Mouse (Mus musculus): Measurements from ENCODE around the gene Hexim2. TPM values are rescaled to one million over a fixed set of nuclear protein-coding genes. Genes with fewer than 3 reads are reported as not detected.

The Hexim2 gene
- polyA plus RNA-seq, 1 experiment from 2014 or later = 10.5 TPM

- H3K36me3 ChIP-seq = no peaks in the 10 kb centered on the region
- no peak overlapping the region for H3K9ac ChIP-seq (replicated peaks)
- ATAC-seq (ENCODE audit: low FRiP score, low read depth) = no peak
- WGBS = 95% methylated on average over 4 of the region's 4 CpGs
- no peak overlapping the region for H3K27ac ChIP-seq (replicated peaks)
- H3K4me3 ChIP-seq = no peak overlapping the region
- no peak overlapping the region for H3K4me2 ChIP-seq (replicated peaks)
- H3K27me3 ChIP-seq = no peaks in the 10 kb centered on the region
- H3K4me1 ChIP-seq = peaks cover 2% of the 10 kb centered on the region
- no peaks in the 10 kb centered on the region for H3K9me3 ChIP-seq
These were observed 17.5 kb downstream of the Hexim2 start for GRCm38 (mm10) chr11:103149771-103150170.

GRCm38 (mm10) chr11:103158621-103159478 lies 26.6 kb downstream of the Hexim2 start:
- Histone ChIP-seq H3K36me3 (no peaks in the 10 kb centered on the region), H3K4me2 (replicated peaks) (peak overlapping the region; percentile 44), H3K4me3 (peak overlapping the region; percentile 17; the same call in 1 of the 2 replicates), H3K4me1 (0 out of 2 replicates have a peak, but pooled peaks cover 5% of the 10 kb centered on the region), H3K27ac (replicated peaks) (no peak overlapping the region), H3K27me3 (no peaks in the 10 kb centered on the region), H3K9me3 (no peaks in the 10 kb centered on the region), H3K9ac (replicated peaks) (no peak overlapping the region)
- under 1% methylated on average over 25 of the region's 25 CpGs for whole genome bisulfite sequencing
- ATAC-seq (ENCODE audit: low FRiP score, low read depth) = peak; percentile 91

GRCm38 (mm10) chr11:103160738-103161137 lies 28.5 kb downstream of the Hexim2 start:
- 89% methylated on average over 11 of the region's 11 CpGs for WGBS
- no peak overlapping the region for H3K27ac ChIP-seq (replicated peaks)
- H3K4me3 ChIP-seq = no peak overlapping the region
- no peak overlapping the region for H3K9ac ChIP-seq (replicated peaks)
- H3K36me3 ChIP-seq = no peaks in the 10 kb centered on the region
- H3K4me1 ChIP-seq = 0 out of 2 replicates have a peak, but pooled peaks cover 5% of the 10 kb centered on the region
- ATAC-seq (ENCODE audit: low FRiP score, low read depth) = no peak
- no peak overlapping the region for H3K4me2 ChIP-seq (replicated peaks)
- H3K27me3 ChIP-seq = no peaks in the 10 kb centered on the region
- no peaks in the 10 kb centered on the region for H3K9me3 ChIP-seq

- H3K27ac ChIP-seq (replicated peaks) = no peak overlapping the region
- no peak overlapping the region for H3K4me2 ChIP-seq (replicated peaks)
- H3K36me3 ChIP-seq = no peaks in the 10 kb centered on the region
- no peaks in the 10 kb centered on the region for H3K9me3 ChIP-seq
- 72% methylated on average over 7 of the region's 7 CpGs for WGBS
- no peaks in the 10 kb centered on the region for H3K27me3 ChIP-seq
- H3K9ac ChIP-seq (replicated peaks) = no peak overlapping the region
- H3K4me3 ChIP-seq = no peak overlapping the region
- 0 out of 2 replicates have a peak, but pooled peaks cover 5% of the 10 kb centered on the region for H3K4me1 ChIP-seq
- ATAC-seq (ENCODE audit: low FRiP score, low read depth) = no peak
These were observed 29.2 kb downstream of the Hexim2 start for GRCm38 (mm10) chr11:103161449-103161848.

GRCm38 (mm10) chr11:103162132-103162531 lies 29.9 kb downstream of the Hexim2 start:
- WGBS = 91% methylated on average over 5 of the region's 5 CpGs
- H3K4me3 ChIP-seq = no peak overlapping the region
- no peak overlapping the region for H3K4me2 ChIP-seq (replicated peaks)
- no peak for ATAC-seq (ENCODE audit: low FRiP score, low read depth)
- no peaks in the 10 kb centered on the region for H3K9me3 ChIP-seq
- H3K36me3 ChIP-seq = no peaks in the 10 kb centered on the region
- no peaks in the 10 kb centered on the region; the same call in 1 of the 2 replicates for H3K27me3 ChIP-seq
- no peak overlapping the region for H3K9ac ChIP-seq (replicated peaks)
- 0 out of 2 replicates have a peak, but pooled peaks cover 5% of the 10 kb centered on the region for H3K4me1 ChIP-seq
- H3K27ac ChIP-seq (replicated peaks) = no peak overlapping the region

GRCm38 (mm10) chr11:103164391-103164790 lies 32.2 kb downstream of the Hexim2 start:
- 33% methylated on average over 10 of the region's 10 CpGs for WGBS
- ATAC-seq (ENCODE audit: low FRiP score, low read depth) = no peak
- peaks cover 6% of the 10 kb centered on the region for H3K27me3 ChIP-seq
- H3K4me1 ChIP-seq = no peaks in the 10 kb centered on the region
- no peaks in the 10 kb centered on the region for H3K36me3 ChIP-seq
- H3K4me3 ChIP-seq = no peak overlapping the region
- no peak overlapping the region for H3K9ac ChIP-seq (replicated peaks)
- H3K27ac ChIP-seq (replicated peaks) = no peak overlapping the region
- H3K4me2 ChIP-seq (replicated peaks) = no peak overlapping the region
- H3K9me3 ChIP-seq = no peaks in the 10 kb centered on the region

- Histone ChIP-seq H3K4me3 (no peak overlapping the region), H3K27me3 (peaks cover 50% of the 10 kb centered on the region), H3K4me2 (replicated peaks) (no peak overlapping the region), H3K27ac (replicated peaks) (no peak overlapping the region), H3K9ac (replicated peaks) (no peak overlapping the region), H3K4me1 (peaks cover 12% of the 10 kb centered on the region), H3K9me3 (no peaks in the 10 kb centered on the region), H3K36me3 (no peaks in the 10 kb centered on the region)
- WGBS = 29% methylated on average over 9 of the region's 9 CpGs
- ATAC-seq (ENCODE audit: low FRiP score, low read depth) = no peak
These were observed 36.6 kb downstream of the Hexim2 start for GRCm38 (mm10) chr11:103168690-103169390.

- Histone ChIP-seq H3K9ac (replicated peaks) (no peak overlapping the region), H3K27ac (replicated peaks) (no peak overlapping the region), H3K9me3 (no peaks in the 10 kb centered on the region), H3K27me3 (peaks cover 58% of the 10 kb centered on the region), H3K4me2 (replicated peaks) (no peak overlapping the region), H3K4me3 (no peak overlapping the region), H3K4me1 (peaks cover 12% of the 10 kb centered on the region), H3K36me3 (no peaks in the 10 kb centered on the region)
- WGBS = 85% methylated on average over 5 of the region's 5 CpGs
- ATAC-seq (ENCODE audit: low FRiP score, low read depth) = no peak
These were observed 37.4 kb downstream of the Hexim2 start for GRCm38 (mm10) chr11:103169664-103170063.

- WGBS = 43% methylated on average over 3 of the region's 3 CpGs
- peak overlapping the region; percentile 64 for H3K4me3 ChIP-seq
- ATAC-seq (ENCODE audit: low FRiP score, low read depth) = no peak
- no peak overlapping the region for H3K9ac ChIP-seq (replicated peaks)
- no peaks in the 10 kb centered on the region for H3K36me3 ChIP-seq
- no peaks in the 10 kb centered on the region for H3K9me3 ChIP-seq
- peaks cover 62% of the 10 kb centered on the region for H3K27me3 ChIP-seq
- H3K27ac ChIP-seq (replicated peaks) = no peak overlapping the region
- peaks cover 15% of the 10 kb centered on the region for H3K4me1 ChIP-seq
- H3K4me2 ChIP-seq (replicated peaks) = peak overlapping the region; percentile 88
These were observed 37.9 kb downstream of the Hexim2 start for GRCm38 (mm10) chr11:103170111-103170493.

- Histone ChIP-seq H3K9me3 (no peaks in the 10 kb centered on the region), H3K4me2 (replicated peaks) (peak within 1 kb of the TSS; percentile 88), H3K36me3 (no peaks in the 10 kb centered on the region), H3K4me1 (peaks cover 15% of the 10 kb centered on the region), H3K4me3 (peak within 1 kb of the TSS; percentile 64), H3K27me3 (peaks cover 63% of the 10 kb centered on the region), H3K27ac (replicated peaks) (no peak within 1 kb of the TSS), H3K9ac (replicated peaks) (peak within 1 kb of the TSS; percentile 60; the same call in 1 of the 2 replicates)
- WGBS = 1% methylated on average over 46 of the region's 84 CpGs
- 0 out of 2 replicates have a peak, but pooled peaks have one; percentile 27 for ATAC-seq (ENCODE audit: low FRiP score, low read depth)
These were observed 38.5 kb downstream of the Hexim2 start, which contains the start of gene Fmnl1 for GRCm38 (mm10) chr11:103170494-103171285. Gene Fmnl1 (plus strand): TSS chr11:103171107.

- Histone ChIP-seq H3K27me3 (peaks cover 63% of the 10 kb centered on the region), H3K27ac (replicated peaks) (no peak overlapping the region), H3K9me3 (no peaks in the 10 kb centered on the region), H3K4me1 (peaks cover 15% of the 10 kb centered on the region), H3K9ac (replicated peaks) (peak overlapping the region; percentile 60; the same call in 1 of the 2 replicates), H3K36me3 (no peaks in the 10 kb centered on the region), H3K4me2 (replicated peaks) (peak overlapping the region; percentile 88), H3K4me3 (peak overlapping the region; percentile 64)
- no peak for ATAC-seq (ENCODE audit: low FRiP score, low read depth)
- 1% methylated on average over 18 of the region's 23 CpGs for WGBS
These were observed 39.0 kb downstream of the Hexim2 start for GRCm38 (mm10) chr11:103171286-103171620.
